Mouse (Mus musculus) T-cell, adult 66 days (primary cell): ENCODE measurements around the gene Gapvd1. TPM values are rescaled to one million over a fixed set of nuclear protein-coding genes. Genes with fewer than 3 reads are reported as not detected.

Experiments
- total RNA-seq, 2 experiments: library from RNA; stranded (reverse); gene quantifications; 3 replicates in 1 of 2; 4 replicates in 1 of 2; pipeline ENCODE4 v1.2.4; 2023

Gene Gapvd1
- 100 to 1,000 TPM; 105 to 123 TPM for total RNA-seq

GRCm38 (mm10) chr2:34754551-34755358 lies at the start of gene Gapvd1:
Gapvd1 (minus strand) TSS chr2:34755232.

DNA sequence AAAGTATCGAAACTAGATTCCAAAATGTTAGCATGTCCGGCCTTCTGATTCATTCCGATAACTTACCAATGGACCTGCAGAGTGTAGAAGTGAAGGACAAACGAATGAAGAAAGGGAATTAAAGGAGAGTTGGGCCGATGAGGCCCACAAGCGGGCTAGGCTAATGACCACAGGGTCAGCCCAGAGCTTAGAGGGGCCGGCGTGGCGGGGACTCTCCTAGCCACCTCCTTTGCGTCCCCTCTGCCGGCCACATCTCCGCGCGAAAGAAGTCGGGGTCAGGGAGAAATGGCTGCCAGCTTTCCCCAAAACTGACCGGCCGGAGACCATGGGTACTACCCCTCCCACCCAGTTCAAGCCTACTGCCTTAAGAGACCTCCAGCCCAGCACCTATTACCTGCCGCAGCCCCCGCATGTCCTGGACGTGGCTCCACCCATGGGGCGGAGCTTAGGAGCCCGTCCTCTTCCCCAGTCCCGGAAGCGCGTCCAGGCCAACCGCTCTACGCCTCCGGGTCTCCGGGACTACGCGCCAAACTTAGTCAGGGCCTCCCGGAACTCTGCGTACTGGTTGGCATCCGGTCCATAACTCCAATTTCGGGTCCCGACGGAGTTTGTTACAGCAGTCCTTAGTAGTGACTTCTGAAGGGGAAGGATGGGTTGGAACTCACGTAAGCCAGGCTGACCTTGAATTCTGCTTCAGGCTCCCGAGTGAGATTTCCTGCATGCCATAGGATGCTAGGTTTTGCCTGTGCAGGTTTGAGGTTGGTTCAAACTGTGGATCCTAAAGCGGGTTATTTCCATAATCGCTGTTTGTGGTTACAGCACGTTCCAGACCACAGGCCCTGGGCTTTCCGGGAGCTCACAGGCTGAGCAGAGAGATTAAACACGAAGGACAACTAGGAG lies 44.6 kb upstream of the Gapvd1 start, which contains the start of gene Rabepk:
TSS of gene Rabepk (minus strand) at position 556 of the 900 bp plus-strand sequence.

GRCm38 (mm10) chr2:34771368-34772226 lies 16.6 kb upstream of the Gapvd1 start, which contains the start of gene Hspa5:
Hspa5 (plus strand) TSS chr2:34771970.

Other genes with a start within 250 kb of the Gapvd1 start
- 100 to 1,000 TPM; 623 to 693 TPM for gene Hspa5, start 16.7 kb upstream of the Gapvd1 start, total RNA-seq
- gene Rabepk, start 44.7 kb upstream of the Gapvd1 start, total RNA-seq, result 10 to 100 TPM; 17.9 to 20.7 TPM
- 100 to 1,000 TPM; 103 to 132 TPM for gene Fbxw2, start 71.1 kb upstream of the Gapvd1 start, total RNA-seq
- gene Gm34653, start 77.8 kb upstream of the Gapvd1 start, total RNA-seq, result under 1 TPM in 1 of 2 experiments, not detected in 1; 0.32 TPM
- gene Cutal, start 119.2 kb upstream of the Gapvd1 start, total RNA-seq, result not detected
- 10 to 100 TPM; 36.0 to 36.5 TPM for gene Psmd5, start 119.7 kb upstream of the Gapvd1 start, total RNA-seq
- gene Phf19, start 158.8 kb upstream of the Gapvd1 start, total RNA-seq, result 1 to 10 TPM; 5.0 to 5.6 TPM
- 100 to 1,000 TPM; 254 to 265 TPM for gene Traf1, start 206.5 kb upstream of the Gapvd1 start, total RNA-seq